Mouse (Mus musculus): ENCODE measurements around the gene Six4. TPM values are rescaled to one million over a fixed set of nuclear protein-coding genes. Genes with fewer than 3 reads are reported as not detected.

Six4 gene
- total and polyA plus RNA-seq, 2 experiments from 2014 or later: 0.52 to 2.2 TPM

- Histone ChIP-seq H3K4me3 (ENCODE audit: low read depth, low read length) (no peak overlapping the region), H3K27ac (ENCODE audit: low read depth) (peak overlapping the region; percentile 46; the same call in 1 of the 2 replicates), H3K4me1 (ENCODE audit: control insufficient read depth, insufficient read depth) (peaks cover 10% of the 10 kb centered on the region), H3K27me3 (ENCODE audit: control insufficient read depth, insufficient read depth, low read length) (no peaks in the 10 kb centered on the region), H3K9me3 (replicated peaks; ENCODE audit: control insufficient read depth, low read length) (no peaks in the 10 kb centered on the region), H3K4me2 (ENCODE audit: low read depth, low read length) (no peak overlapping the region), H3K9ac (replicated peaks; ENCODE audit: low read depth, low read length) (no peak overlapping the region), H3K36me3 (replicated peaks; ENCODE audit: control insufficient read depth, insufficient read depth, low read length) (peaks cover 10% of the 10 kb centered on the region; the same call in 1 of the 2 replicates)
- TF ChIP-seq EP300 (IDR thresholded peaks at IDR 0.05; ENCODE audit: low read depth) (no peak), CTCF (IDR thresholded peaks at IDR 0.05; ENCODE audit: low read depth) (no peak)
- WGBS: 34% methylated on average over 3 of the region's 3 CpGs
- ATAC-seq (ENCODE audit: insufficient read depth, low read depth) (no peak), DNase-seq (ENCODE audit: low spot score) (no peak)
These were observed 34.0 kb upstream of the Six4 start for GRCm38 (mm10) chr12:73147236-73147635.

GRCm38 (mm10) chr12:73140732-73141131, 27.5 kb upstream of the Six4 start:
- Histone ChIP-seq H3K9ac (replicated peaks; ENCODE audit: low read depth, low read length) (no peak overlapping the region), H3K4me2 (ENCODE audit: low read depth, low read length) (no peak overlapping the region), H3K27me3 (ENCODE audit: control insufficient read depth, insufficient read depth, low read length) (no peaks in the 10 kb centered on the region), H3K4me1 (ENCODE audit: control insufficient read depth, insufficient read depth) (no peaks in the 10 kb centered on the region; the same call in 1 of the 2 replicates), H3K9me3 (replicated peaks; ENCODE audit: control insufficient read depth, low read length) (no peaks in the 10 kb centered on the region), H3K4me3 (ENCODE audit: low read depth, low read length) (no peak overlapping the region), H3K36me3 (replicated peaks; ENCODE audit: control insufficient read depth, insufficient read depth, low read length) (peaks cover 13% of the 10 kb centered on the region; the same call in 1 of the 2 replicates), H3K27ac (ENCODE audit: low read depth) (no peak overlapping the region)
- WGBS: 73% methylated on average over 3 of the region's 3 CpGs
- DNase-seq (ENCODE audit: low spot score) (no peak), ATAC-seq (ENCODE audit: insufficient read depth, low read depth) (no peak)
- no peak for TF ChIP-seq CTCF (IDR thresholded peaks at IDR 0.05; ENCODE audit: low read depth)
- TF ChIP-seq EP300 (IDR thresholded peaks at IDR 0.05; ENCODE audit: low read depth): no peak

GRCm38 (mm10) chr12:73125250-73125649, 12.0 kb upstream of the Six4 start:
- no peak overlapping the region for H3K9ac ChIP-seq (replicated peaks; ENCODE audit: low read depth, low read length)

GRCm38 (mm10) chr12:73123093-73124041, 10.1 kb upstream of the Six4 start, which contains the start of gene Mnat1:
TSS of gene Mnat1 (plus strand) at chr12:73123717.
- Histone ChIP-seq H3K36me3 (replicated peaks; ENCODE audit: control insufficient read depth, insufficient read depth, low read length) (no peaks in the 10 kb centered on the region), H3K9ac (replicated peaks; ENCODE audit: low read depth, low read length) (peak within 1 kb of the TSS; percentile 75), H3K9me3 (replicated peaks; ENCODE audit: control insufficient read depth, low read length) (no peaks in the 10 kb centered on the region), H3K4me3 (ENCODE audit: low read depth, low read length) (peak within 1 kb of the TSS; percentile 93), H3K4me2 (ENCODE audit: low read depth, low read length) (peak within 1 kb of the TSS; percentile 70), H3K27me3 (ENCODE audit: control insufficient read depth, insufficient read depth, low read length) (no peaks in the 10 kb centered on the region), H3K27ac (ENCODE audit: low read depth) (peak within 1 kb of the TSS; percentile 84), H3K4me1 (ENCODE audit: control insufficient read depth, insufficient read depth) (peaks cover 17% of the 10 kb centered on the region)
- TF ChIP-seq EP300 (IDR thresholded peaks at IDR 0.05; ENCODE audit: low read depth) (0 out of 2 replicates have a peak, but pooled peaks have one; percentile 33), CTCF (IDR thresholded peaks at IDR 0.05; ENCODE audit: low read depth) (no peak)
- DNase-seq (ENCODE audit: low spot score) (peak; percentile 76), ATAC-seq (ENCODE audit: insufficient read depth, low read depth) (peak; percentile 84)
- 1% methylated on average over 23 of the region's 23 CpGs for WGBS

More at GRCm38 (mm10) chr12:73125250-73125649, 12.0 kb upstream of the Six4 start:
- TF ChIP-seq EP300 (IDR thresholded peaks at IDR 0.05; ENCODE audit: low read depth) (no peak), CTCF (IDR thresholded peaks at IDR 0.05; ENCODE audit: low read depth) (no peak)
- Histone ChIP-seq H3K27ac (ENCODE audit: low read depth) (no peak overlapping the region), H3K4me3 (ENCODE audit: low read depth, low read length) (peak overlapping the region; percentile 93; the same call in 1 of the 2 replicates), H3K9me3 (replicated peaks; ENCODE audit: control insufficient read depth, low read length) (no peaks in the 10 kb centered on the region), H3K4me2 (ENCODE audit: low read depth, low read length) (peak overlapping the region; percentile 15; the same call in 1 of the 2 replicates), H3K4me1 (ENCODE audit: control insufficient read depth, insufficient read depth) (peaks cover 17% of the 10 kb centered on the region), H3K27me3 (ENCODE audit: control insufficient read depth, insufficient read depth, low read length) (no peaks in the 10 kb centered on the region), H3K36me3 (replicated peaks; ENCODE audit: control insufficient read depth, insufficient read depth, low read length) (no peaks in the 10 kb centered on the region)
- no peak for DNase-seq (ENCODE audit: low spot score)
- WGBS: 57% methylated on average over 4 of the region's 4 CpGs
- ATAC-seq (ENCODE audit: insufficient read depth, low read depth): no peak

- DNase-seq (ENCODE audit: low spot score): peak; percentile 21
- Histone ChIP-seq H3K4me3 (ENCODE audit: low read depth, low read length) (peak overlapping the region; percentile 90), H3K27me3 (ENCODE audit: control insufficient read depth, insufficient read depth, low read length) (no peaks in the 10 kb centered on the region), H3K9ac (replicated peaks; ENCODE audit: low read depth, low read length) (peak overlapping the region; percentile 69), H3K4me1 (ENCODE audit: control insufficient read depth, insufficient read depth) (peaks cover 15% of the 10 kb centered on the region; the same call in 1 of the 2 replicates), H3K27ac (ENCODE audit: low read depth) (peak overlapping the region; percentile 46), H3K36me3 (replicated peaks; ENCODE audit: control insufficient read depth, insufficient read depth, low read length) (peaks cover 5% of the 10 kb centered on the region; the same call in 1 of the 2 replicates), H3K4me2 (ENCODE audit: low read depth, low read length) (peak overlapping the region; percentile 99), H3K9me3 (replicated peaks; ENCODE audit: control insufficient read depth, low read length) (no peaks in the 10 kb centered on the region)
- ATAC-seq (ENCODE audit: insufficient read depth, low read depth): peak; percentile 70
- no peak for TF ChIP-seq CTCF (IDR thresholded peaks at IDR 0.05; ENCODE audit: low read depth)
- WGBS: under 1% methylated on average over 67 of the region's 71 CpGs
These were observed 749 bp downstream of the Six4 start for GRCm38 (mm10) chr12:73112326-73113087.
